Mouse (Mus musculus): ENCODE data around the gene Zfp747. TPM values are rescaled to one million over a fixed set of nuclear protein-coding genes. Genes with fewer than 3 reads are reported as not detected.
A peak's percentile ranks its signal among the peaks of the same experiment; 100 is the strongest.

Gene Zfp747
- total RNA-seq, 2 experiments from 2014 or later = 3.4 to 5.1 TPM

GRCm38 (mm10) chr7:127326685-127327084, 49.2 kb downstream of the Zfp747 start:
- DNase-seq = peak; percentile 58 to 75

GRCm38 (mm10) chr7:127325550-127325949, 50.3 kb downstream of the Zfp747 start:
- no peak for DNase-seq

- DNase-seq = no peak
These were observed 50.9 kb downstream of the Zfp747 start for GRCm38 (mm10) chr7:127324944-127325343.

Other genes starting within 250 kb of the Zfp747 start
- gene Spn, start 238.2 kb downstream of the Zfp747 start, total RNA-seq (2021) = 1 to 10 TPM in 1 of 2 experiments, under 1 TPM in 1; 0.55 to 2.6 TPM
- gene Cd2bp2, start 180.0 kb downstream of the Zfp747 start, total RNA-seq (2021) = 10 to 100 TPM; 35.1 to 36.9 TPM
- 10 to 100 TPM; 20.8 to 21.6 TPM for gene Tbc1d10b, start 167.6 kb downstream of the Zfp747 start, total RNA-seq (2021)
- gene Mylpf, start 167.2 kb downstream of the Zfp747 start, total RNA-seq (2021) = 1 to 10 TPM; 1.1 to 3.7 TPM
- gene Zfp553, start 143.0 kb downstream of the Zfp747 start, total RNA-seq (2021) = 1 to 10 TPM; 6.4 to 6.7 TPM
- gene Sept1, start 142.9 kb downstream of the Zfp747 start, total RNA-seq (2021) = 1 to 10 TPM; 3.0 to 7.7 TPM
- 10 to 100 TPM; 18.3 to 19.3 TPM for gene Zfp771, start 131.8 kb downstream of the Zfp747 start, total RNA-seq (2021)
- gene Dctpp1, start 115.3 kb downstream of the Zfp747 start, total RNA-seq (2021) = 10 to 100 TPM; 40.3 to 42.0 TPM
- 10 to 100 TPM; 29.5 to 31.7 TPM for gene Sephs2, start 102.0 kb downstream of the Zfp747 start, total RNA-seq (2021)
- 1 to 10 TPM; 1.9 to 4.1 TPM for gene Itgal, start 79.8 kb downstream of the Zfp747 start, total RNA-seq (2021)
- 10 to 100 TPM; 35.9 to 42.9 TPM for gene Zfp768, start 30.5 kb downstream of the Zfp747 start, total RNA-seq (2021)
- gene 9130019O22Rik, start 11.1 kb upstream of the Zfp747 start, total RNA-seq (2021) = 1 to 10 TPM; 1.6 to 1.7 TPM
- 1 to 10 TPM; 3.4 to 3.7 TPM for gene E430018J23Rik, start 17.6 kb upstream of the Zfp747 start, total RNA-seq (2021)
- gene Zfp764, start 30.8 kb upstream of the Zfp747 start, total RNA-seq (2021) = 1 to 10 TPM; 2.4 to 3.3 TPM
- 1 to 10 TPM; 1.7 to 2.4 TPM for gene Zfp688, start 46.0 kb upstream of the Zfp747 start, total RNA-seq (2021)
- 1 to 10 TPM; 1.3 TPM for gene Zfp689, start 73.1 kb upstream of the Zfp747 start, total RNA-seq (2021)
- 10 to 100 TPM; 21.1 to 22.2 TPM for gene Prr14, start 83.6 kb upstream of the Zfp747 start, total RNA-seq (2021)
- 10 to 100 TPM; 24.2 to 31.1 TPM for gene Fbrs, start 103.1 kb upstream of the Zfp747 start, total RNA-seq (2021)
- 10 to 100 TPM; 47.1 to 56.4 TPM for gene Srcap, start 135.9 kb upstream of the Zfp747 start, total RNA-seq (2021)
- 10 to 100 TPM in 1 of 2 experiments, 1 to 10 TPM in 1; 9.7 to 11.4 TPM for gene Gm42715, start 143.5 kb upstream of the Zfp747 start, total RNA-seq (2021)
- not detected for gene Tmem265, start 185.3 kb upstream of the Zfp747 start, total RNA-seq (2021)
- 10 to 100 TPM; 14.9 to 16.4 TPM for gene Phkg2, start 197.3 kb upstream of the Zfp747 start, total RNA-seq (2021)
- 10 to 100 TPM; 12.6 to 15.4 TPM for gene Ccdc189, start 212.5 kb upstream of the Zfp747 start, total RNA-seq (2021)
- gene Rnf40, start 212.7 kb upstream of the Zfp747 start, total RNA-seq (2021) = 10 to 100 TPM; 41.0 to 42.8 TPM
- gene Zfp629, start 239.7 kb upstream of the Zfp747 start, total RNA-seq (2021) = 10 to 100 TPM; 16.5 TPM